Mouse (Mus musculus) embryonic fibroblast, embryonic 13.5 days (primary cell): ENCODE measurements around the gene Rnf43. TPM values are rescaled to one million over a fixed set of nuclear protein-coding genes. Genes with fewer than 3 reads are reported as not detected.

ENCODE experiments used
- H3K27ac ChIP-seq: 2 replicates; pipeline ENCODE4 v1.5.1; 2012; ENCODE audit warnings: low read length, control low read depth, inconsistent platforms; ENCODE audit not compliant: insufficient read depth
- H3K4me1 ChIP-seq: 2 replicates; pipeline ENCODE4 v1.6.1; 2011; ENCODE audit warnings: low read length; ENCODE audit not compliant: control insufficient read depth, insufficient read depth
- H3K4me3 ChIP-seq: 2 replicates; pipeline ENCODE4 v1.5.1; 2011; ENCODE audit warnings: mild to moderate bottlenecking, control low read depth, low read length; ENCODE audit not compliant: insufficient read depth
- CTCF ChIP-seq: IDR thresholded peaks from 2 replicates; pipeline ENCODE4 v1.5.1; 2011; ENCODE audit warnings: mild to moderate bottlenecking, control low read depth, low read length, moderate library complexity, borderline replicate concordance; ENCODE audit not compliant: insufficient read depth
- POLR2A ChIP-seq: IDR thresholded peaks from 2 replicates; pipeline ENCODE4 v1.6.1; 2011; ENCODE audit warnings: low read depth, mild to moderate bottlenecking, control low read depth, low read length, moderate library complexity
- polyA plus RNA-seq: library from polyadenylated mRNA; stranded (reverse); fragments of >200 nt; gene quantifications from 2 replicates; pipeline ENCODE4 v1.2.4, GENCODE M21; 2011; ENCODE audit warnings: low read depth; ENCODE audit not compliant: missing spikeins, insufficient read length

Gene Rnf43
- polyA plus RNA-seq, 1 experiment, result 1.4 TPM

DNA sequence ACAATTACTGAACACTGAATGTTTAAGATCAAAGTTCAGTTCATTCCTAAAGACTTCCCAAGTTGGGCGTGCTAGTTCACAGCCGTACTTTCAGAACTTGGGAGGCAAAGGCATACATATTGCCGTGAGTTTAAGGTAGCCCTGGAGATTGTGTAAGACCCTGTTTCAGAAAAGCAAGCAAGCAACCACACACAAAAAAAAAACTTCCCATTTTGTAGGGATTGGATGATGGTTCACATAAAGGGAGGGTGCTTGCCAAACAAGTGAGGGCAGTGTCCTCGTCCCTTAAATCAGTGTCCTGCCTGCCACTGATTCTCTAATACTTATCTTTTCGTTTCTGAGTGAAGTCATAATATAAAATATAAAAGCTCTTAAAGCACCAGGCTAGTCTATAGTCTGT is 7.8 kb upstream of the Rnf43 start:
- Histone ChIP-seq H3K4me1 (no peaks in the 10 kb centered on the region), H3K4me3 (no peak overlapping the region), H3K27ac (no peak overlapping the region)
- TF ChIP-seq POLR2A (no peak), CTCF (no peak)

DNA sequence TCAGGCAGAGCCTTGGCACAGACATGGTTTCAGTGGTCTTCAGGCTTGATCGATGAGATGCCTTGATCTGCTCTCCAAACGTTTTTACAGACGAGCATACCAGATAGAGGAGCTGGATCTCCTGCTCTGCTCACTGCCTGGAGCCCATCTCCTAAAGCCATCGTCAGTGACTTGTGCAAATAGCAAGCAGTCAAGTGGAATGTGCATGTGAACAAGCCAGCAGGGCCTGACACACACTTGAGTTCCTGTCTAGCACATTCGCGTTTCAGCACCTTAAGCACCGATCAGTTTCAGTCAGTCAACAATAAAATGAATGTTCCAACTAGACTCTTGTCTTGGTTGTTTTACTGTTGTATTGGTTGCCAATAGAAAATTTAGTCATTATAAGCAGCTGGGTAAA is 3.3 kb upstream of the Rnf43 start:
- no peak overlapping the region for H3K27ac ChIP-seq
- no peaks in the 10 kb centered on the region for H3K4me1 ChIP-seq
- TF ChIP-seq POLR2A (no peak), CTCF (no peak)
- no peak overlapping the region for H3K4me3 ChIP-seq

DNA sequence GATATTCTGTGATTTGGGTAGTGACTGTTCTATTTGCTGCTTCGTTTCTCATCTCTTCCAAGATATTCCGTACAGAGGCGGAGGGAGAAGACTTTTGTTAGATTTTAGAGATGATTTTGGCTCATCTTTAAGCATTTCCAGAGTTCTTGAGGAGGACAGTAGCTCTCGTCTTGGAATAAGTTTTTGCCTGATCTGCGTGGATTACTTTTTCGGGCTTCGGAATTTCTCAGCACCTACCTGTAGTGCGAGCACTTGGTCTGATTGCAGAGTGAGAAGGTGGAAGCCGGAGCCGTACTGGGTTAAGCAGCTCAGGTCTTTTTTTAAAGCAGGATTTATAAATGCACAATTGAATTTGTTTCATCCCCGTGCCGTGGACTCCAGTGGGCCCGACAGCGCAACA is 300 bp downstream of the Rnf43 start:
- TF ChIP-seq CTCF (no peak), POLR2A (0 out of 2 replicates have a peak, but pooled peaks have one; percentile 4)
- Histone ChIP-seq H3K27ac (no peak overlapping the region), H3K4me3 (peak overlapping the region; percentile 43)

DNA sequence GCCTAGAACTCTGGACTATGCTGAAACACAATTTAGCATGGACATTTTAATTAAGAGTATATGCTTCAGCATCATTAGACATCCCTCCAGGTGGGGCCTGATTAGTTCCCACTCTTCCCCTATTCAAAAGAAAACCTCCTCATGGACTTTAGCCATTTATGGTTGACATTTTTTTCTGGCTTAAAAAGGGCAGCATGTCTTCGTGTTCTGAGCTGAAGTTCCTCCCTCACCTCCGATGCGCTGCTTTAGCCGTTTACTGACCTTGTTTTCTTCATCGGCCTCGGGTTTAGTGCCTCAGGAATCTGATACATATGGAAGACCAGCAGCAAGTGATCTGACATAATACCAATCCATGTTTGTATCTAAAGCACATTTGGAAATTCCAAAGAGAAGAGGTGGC is 1.4 kb downstream of the Rnf43 start:
- no peak overlapping the region for H3K4me3 ChIP-seq
- TF ChIP-seq CTCF (no peak), POLR2A (no peak)
- no peak overlapping the region for H3K27ac ChIP-seq
- H3K4me1 ChIP-seq, result peaks cover 2% of the 10 kb centered on the region

More for the DNA sequence above, 300 bp downstream of the Rnf43 start:
- H3K4me1 ChIP-seq, result no peaks in the 10 kb centered on the region

DNA sequence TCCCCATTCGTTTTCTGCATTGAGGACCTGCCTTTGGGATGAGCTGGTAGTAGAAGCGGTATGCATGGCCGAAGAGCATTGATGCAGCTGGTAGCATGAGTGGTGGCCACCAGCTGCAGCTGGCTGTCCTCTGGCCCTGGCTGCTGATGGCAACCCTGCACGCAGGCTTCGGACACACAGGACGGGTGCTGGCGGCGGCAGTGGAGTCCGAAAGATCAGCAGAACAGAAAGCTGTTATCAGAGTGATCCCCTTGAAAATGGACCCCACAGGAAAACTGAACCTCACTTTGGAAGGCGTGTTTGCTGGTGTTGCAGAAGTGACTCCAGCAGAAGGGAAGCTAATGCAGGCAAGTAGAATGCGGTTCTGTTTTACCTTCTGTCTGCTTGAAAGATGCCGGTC is 2.0 kb downstream of the Rnf43 start:
- TF ChIP-seq CTCF (no peak), POLR2A (no peak)
- H3K27ac ChIP-seq, result no peak overlapping the region
- H3K4me3 ChIP-seq, result no peak overlapping the region
- H3K4me1 ChIP-seq, result peaks cover 2% of the 10 kb centered on the region

DNA sequence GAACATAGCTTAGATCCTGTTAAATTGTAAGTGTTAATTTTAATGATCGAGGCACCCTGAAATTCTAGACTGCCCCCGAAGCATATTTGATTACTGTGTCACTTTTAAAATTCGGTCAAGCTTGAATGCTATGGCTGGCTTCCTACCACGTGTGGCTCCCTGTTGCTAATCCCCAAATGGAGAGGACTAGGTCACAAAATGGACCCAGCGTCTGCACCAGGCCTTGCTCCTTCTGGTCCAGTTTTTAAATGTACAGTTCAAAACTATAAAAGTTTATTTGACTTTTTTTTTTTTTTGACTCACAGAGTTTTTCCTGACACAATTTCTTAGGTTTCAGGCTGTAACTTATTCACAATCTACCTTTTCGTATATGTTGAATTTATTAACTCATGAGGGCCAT is 2.7 kb downstream of the Rnf43 start:
- Histone ChIP-seq H3K4me3 (no peak overlapping the region), H3K4me1 (peaks cover 2% of the 10 kb centered on the region), H3K27ac (no peak overlapping the region)
- TF ChIP-seq CTCF (no peak), POLR2A (no peak)

DNA sequence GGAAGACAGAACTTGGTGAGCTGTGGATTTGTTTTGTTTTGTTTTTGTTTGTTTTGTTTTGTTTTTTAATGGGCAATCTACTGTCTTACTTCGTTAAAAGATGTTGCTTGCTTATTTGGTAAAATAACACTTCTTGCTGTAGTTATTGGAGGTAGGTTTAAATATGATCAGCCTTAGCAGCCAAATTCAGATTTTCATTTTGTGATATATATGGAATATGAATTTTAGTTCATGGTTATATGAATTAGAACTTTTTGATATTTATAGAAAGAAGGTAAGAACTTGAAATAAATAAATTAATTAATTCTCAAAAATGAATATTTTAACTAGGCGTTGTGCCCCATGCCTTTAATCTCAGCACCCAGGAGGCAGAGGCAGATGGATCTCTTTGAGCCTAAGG is 3.1 kb downstream of the Rnf43 start:
- Histone ChIP-seq H3K4me1 (peaks cover 2% of the 10 kb centered on the region), H3K4me3 (no peak overlapping the region), H3K27ac (no peak overlapping the region)
- no peak for TF ChIP-seq CTCF
- no peak for TF ChIP-seq POLR2A

DNA sequence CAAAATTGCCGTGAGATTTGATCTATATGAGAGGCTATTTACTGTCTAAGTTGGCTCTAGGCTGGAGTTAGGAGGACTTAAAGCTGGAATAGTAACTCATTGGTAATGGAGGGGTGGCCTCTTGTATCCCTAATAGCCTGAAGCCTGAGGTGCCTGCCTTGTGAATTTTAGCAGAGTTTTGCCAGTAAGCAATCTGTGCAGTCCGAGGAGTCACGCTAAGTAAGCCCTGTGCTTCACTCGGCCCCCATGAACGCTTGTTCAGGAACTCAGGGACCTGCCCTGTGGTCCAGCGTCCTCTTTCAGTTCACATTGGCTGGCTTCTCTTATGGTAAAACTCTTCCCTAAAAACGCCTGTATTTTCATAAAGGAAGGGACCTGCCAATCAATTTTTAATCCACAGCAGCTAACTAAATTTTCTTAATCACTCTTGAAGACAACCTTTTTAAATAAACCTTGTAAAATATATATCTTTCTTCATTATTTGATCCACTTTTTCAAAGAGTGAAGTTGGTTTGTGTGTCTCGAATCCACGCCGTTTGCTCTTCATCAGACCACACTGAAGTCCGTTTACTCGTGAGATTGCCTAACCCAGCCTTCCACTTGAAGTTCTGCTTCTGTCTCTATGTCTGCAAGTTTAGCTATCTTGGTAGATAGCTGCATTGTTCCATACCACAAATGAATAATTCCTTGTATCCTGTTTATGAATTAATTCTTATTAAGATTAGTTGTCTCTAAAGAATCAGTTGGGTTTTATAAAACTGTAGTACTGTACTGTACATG is 3.9 kb downstream of the Rnf43 start:
- no peak for TF ChIP-seq CTCF
- no peak for TF ChIP-seq POLR2A
- Histone ChIP-seq H3K4me3 (no peak overlapping the region), H3K27ac (no peak overlapping the region)

DNA sequence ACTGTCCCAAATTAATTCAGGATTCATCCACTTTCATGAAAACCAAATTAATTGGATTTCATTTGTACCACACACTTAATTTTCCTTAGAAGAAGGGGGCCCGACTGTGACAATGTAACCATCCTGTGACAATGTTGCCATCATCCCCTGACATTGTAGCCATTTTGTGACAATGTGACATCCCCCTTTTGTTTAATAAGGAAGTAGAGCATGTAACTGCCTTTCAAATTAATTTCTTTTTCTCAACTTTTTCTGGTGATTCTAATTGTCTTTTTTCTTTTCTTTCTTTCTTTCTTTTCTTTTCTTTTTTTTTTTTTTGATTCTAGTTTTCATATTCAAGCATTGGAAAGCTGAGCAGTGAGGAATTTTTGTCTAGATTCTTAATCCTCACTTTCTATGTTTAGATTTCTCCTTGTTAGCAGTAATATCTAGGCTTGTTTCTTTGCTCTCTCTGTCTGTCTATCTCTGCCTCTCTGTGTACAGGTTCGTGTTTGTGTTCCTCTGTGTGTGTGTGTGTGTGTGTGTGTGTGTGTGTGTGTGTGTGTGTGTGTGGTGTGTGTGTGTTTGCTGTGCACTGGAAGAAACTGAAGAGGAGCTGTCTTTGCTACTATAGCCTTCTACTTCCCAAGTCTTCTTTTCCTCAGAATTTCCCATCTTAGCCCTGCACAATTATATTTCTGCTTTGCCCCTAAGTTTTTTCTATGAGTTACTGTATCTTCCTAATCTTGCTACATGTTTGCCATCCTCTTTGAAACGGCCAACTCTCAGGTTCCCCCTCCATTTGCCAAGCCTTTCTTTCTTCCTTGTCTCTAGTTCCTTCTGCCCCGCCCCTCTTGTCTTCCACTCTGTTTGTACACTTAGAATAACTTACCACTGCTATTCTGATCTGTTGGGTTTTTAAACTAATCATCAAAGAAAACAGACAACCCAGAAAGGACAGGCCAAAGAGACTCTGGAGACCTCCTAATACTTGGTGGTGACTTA is 4.9 kb downstream of the Rnf43 start:
- Histone ChIP-seq H3K4me1 (peaks cover 2% of the 10 kb centered on the region), H3K27ac (no peak overlapping the region), H3K4me3 (no peak overlapping the region)
- TF ChIP-seq CTCF (no peak), POLR2A (no peak)

More for the DNA sequence above, 3.9 kb downstream of the Rnf43 start:
- peaks cover 2% of the 10 kb centered on the region for H3K4me1 ChIP-seq
